Mouse (Mus musculus): ENCODE data around the gene Pygl.

GRCm38 (mm10) chr12:70213601-70214000, 17.7 kb downstream of the Pygl start:
- TF ChIP-seq JUND (IDR thresholded peaks at IDR 0.05; ENCODE audit: low read depth, low read length) (no peak), SIN3A (IDR thresholded peaks at IDR 0.05; ENCODE audit: low read length) (no peak), POLR2A (IDR thresholded peaks at IDR 0.05; ENCODE audit: control insufficient read depth in 1 of 2, insufficient read depth in 1 of 2, low read depth in 1 of 2, low read length in 2 of 2, poor library complexity in 1 of 2) (no peak), CHD1 (IDR thresholded peaks at IDR 0.05; ENCODE audit: low read depth, low read length) (no peak), MXI1 (IDR thresholded peaks at IDR 0.05; ENCODE audit: low read depth, low read length) (no peak), EP300 (IDR thresholded peaks at IDR 0.05; ENCODE audit: low read depth in 1 of 2, low read length in 2 of 2) (no peak), CTCF (IDR thresholded peaks at IDR 0.05 in 2 of 3, conservative IDR thresholded peaks at IDR 0.05 in 1 of 3; ENCODE audit: control insufficient read depth in 1 of 3, insufficient read depth in 1 of 3, low read depth in 2 of 3, low read length in 3 of 3, poor library complexity in 1 of 3, severe bottlenecking in 1 of 3) (no peak), USF1 (IDR thresholded peaks at IDR 0.05; ENCODE audit: low read depth, low read length) (no peak), HCFC1 (IDR thresholded peaks at IDR 0.05; ENCODE audit: low read depth, low read length) (no peak), BHLHE40 (IDR thresholded peaks at IDR 0.05; ENCODE audit: borderline replicate concordance, low read depth, low read length) (no peak), USF2 (IDR thresholded peaks at IDR 0.05; ENCODE audit: borderline replicate concordance in 1 of 2, insufficient read depth in 1 of 2, low read depth in 1 of 2, low read length in 2 of 2) (no peak)

Measured in MEL (cell line).